Mouse (Mus musculus): ENCODE data around the gene Hspa12b. TPM values are rescaled to one million over a fixed set of nuclear protein-coding genes. Genes with fewer than 3 reads are reported as not detected.
"Not testable (repeated sequence)": the region's sequence is repeated elsewhere in the genome, so short reads cannot be mapped to it uniquely, and the experiment has no call there.

Hspa12b gene
- polyA plus RNA-seq, 1 experiment from 2014 or later, result 6.0 TPM

- no peaks in the 10 kb centered on the region for H3K9me3 ChIP-seq (replicated peaks)
- no peak for ATAC-seq (ENCODE audit: low FRiP score)
- H3K9ac ChIP-seq (replicated peaks), result no peak overlapping the region
- no peaks in the 10 kb centered on the region for H3K36me3 ChIP-seq
- no peaks in the 10 kb centered on the region for H3K27me3 ChIP-seq (replicated peaks)
- H3K27ac ChIP-seq (replicated peaks), result no peak overlapping the region
- no peak overlapping the region for H3K4me3 ChIP-seq (replicated peaks)
- no peak overlapping the region for H3K4me2 ChIP-seq
- no peaks in the 10 kb centered on the region for H3K4me1 ChIP-seq
- WGBS, result 87% methylated on average over 4 of the region's 4 CpGs
Measured at GRCm38 (mm10) chr2:131104021-131104420, 23.1 kb upstream of the Hspa12b start.

DNA sequence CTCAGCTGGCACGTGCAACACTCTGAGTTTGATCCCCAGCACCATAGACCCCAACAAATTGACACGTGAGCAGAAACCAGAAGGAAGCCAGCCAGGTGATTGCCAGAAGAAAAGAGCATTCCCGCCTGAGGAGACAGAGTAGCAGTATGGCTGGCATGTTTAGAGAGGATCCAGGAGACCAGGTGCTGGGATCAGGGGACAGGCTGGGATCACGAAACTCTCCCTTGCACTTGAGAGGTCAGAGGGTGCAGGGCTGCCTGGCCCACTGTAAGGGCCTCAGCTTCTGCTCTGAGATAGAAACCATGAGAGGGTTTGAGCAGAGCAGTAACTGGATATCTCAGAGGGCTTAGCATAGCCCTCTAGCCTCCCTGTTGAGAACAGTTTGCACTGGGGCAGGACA, 22.0 kb upstream of the Hspa12b start:
- not testable (repeated sequence) for H3K9me3 ChIP-seq (replicated peaks); H3K4me1 ChIP-seq; H3K36me3 ChIP-seq; H3K27ac ChIP-seq (replicated peaks); ATAC-seq (ENCODE audit: low FRiP score); H3K4me2 ChIP-seq; H3K27me3 ChIP-seq (replicated peaks); H3K4me3 ChIP-seq (replicated peaks); H3K9ac ChIP-seq (replicated peaks)
- 76% methylated on average over 4 of the region's 4 CpGs for WGBS

DNA sequence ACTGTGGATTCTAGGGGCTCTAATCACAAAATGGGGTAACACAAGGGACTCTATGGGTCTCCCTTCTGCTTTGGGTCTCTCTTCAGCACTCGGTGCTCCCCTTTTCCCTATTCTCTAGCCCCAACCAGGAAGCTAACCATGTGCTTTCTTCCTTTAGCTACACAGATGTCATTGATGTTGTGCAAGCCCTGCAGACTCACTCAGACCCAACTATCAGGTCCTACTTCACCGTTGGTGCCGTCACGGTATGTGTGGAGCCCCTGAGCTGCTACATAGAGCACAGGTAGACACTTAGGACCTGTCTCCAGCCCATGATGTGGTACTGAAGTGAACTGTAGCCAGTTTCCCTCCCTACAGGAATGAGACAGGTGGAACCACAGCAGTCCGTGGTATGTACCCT, 21.1 kb upstream of the Hspa12b start:
- 89% methylated on average over 5 of the region's 5 CpGs for WGBS
- no peaks in the 10 kb centered on the region for H3K4me1 ChIP-seq
- H3K4me3 ChIP-seq (replicated peaks), result no peak overlapping the region
- H3K27me3 ChIP-seq (replicated peaks), result no peaks in the 10 kb centered on the region
- no peak overlapping the region for H3K4me2 ChIP-seq
- H3K9me3 ChIP-seq (replicated peaks), result no peaks in the 10 kb centered on the region
- H3K36me3 ChIP-seq, result no peaks in the 10 kb centered on the region
- no peak overlapping the region for H3K27ac ChIP-seq (replicated peaks)
- ATAC-seq (ENCODE audit: low FRiP score), result no peak
- H3K9ac ChIP-seq (replicated peaks), result no peak overlapping the region

- Histone ChIP-seq H3K27me3 (replicated peaks) (no peaks in the 10 kb centered on the region), H3K9me3 (replicated peaks) (no peaks in the 10 kb centered on the region), H3K9ac (replicated peaks) (no peak overlapping the region), H3K4me2 (no peak overlapping the region), H3K4me3 (replicated peaks) (no peak overlapping the region), H3K27ac (replicated peaks) (no peak overlapping the region), H3K4me1 (no peaks in the 10 kb centered on the region), H3K36me3 (no peaks in the 10 kb centered on the region)
- WGBS, result 72% methylated on average over 1 of the region's 2 CpGs
- ATAC-seq (ENCODE audit: low FRiP score), result no peak
Measured at GRCm38 (mm10) chr2:131118968-131119574, 8.0 kb upstream of the Hspa12b start.

GRCm38 (mm10) chr2:131124166-131124565, 2.9 kb upstream of the Hspa12b start:
- H3K9ac ChIP-seq (replicated peaks), result no peak overlapping the region
- H3K27ac ChIP-seq (replicated peaks), result no peak overlapping the region
- ATAC-seq (ENCODE audit: low FRiP score), result no peak
- no peak overlapping the region for H3K4me3 ChIP-seq (replicated peaks)
- H3K36me3 ChIP-seq, result no peaks in the 10 kb centered on the region
- 0 out of 2 replicates have a peak, but pooled peaks cover 3% of the 10 kb centered on the region for H3K27me3 ChIP-seq (replicated peaks)
- no peaks in the 10 kb centered on the region for H3K9me3 ChIP-seq (replicated peaks)
- H3K4me1 ChIP-seq, result peaks cover 15% of the 10 kb centered on the region
- WGBS, result 68% methylated on average over 3 of the region's 3 CpGs
- no peak overlapping the region for H3K4me2 ChIP-seq

DNA sequence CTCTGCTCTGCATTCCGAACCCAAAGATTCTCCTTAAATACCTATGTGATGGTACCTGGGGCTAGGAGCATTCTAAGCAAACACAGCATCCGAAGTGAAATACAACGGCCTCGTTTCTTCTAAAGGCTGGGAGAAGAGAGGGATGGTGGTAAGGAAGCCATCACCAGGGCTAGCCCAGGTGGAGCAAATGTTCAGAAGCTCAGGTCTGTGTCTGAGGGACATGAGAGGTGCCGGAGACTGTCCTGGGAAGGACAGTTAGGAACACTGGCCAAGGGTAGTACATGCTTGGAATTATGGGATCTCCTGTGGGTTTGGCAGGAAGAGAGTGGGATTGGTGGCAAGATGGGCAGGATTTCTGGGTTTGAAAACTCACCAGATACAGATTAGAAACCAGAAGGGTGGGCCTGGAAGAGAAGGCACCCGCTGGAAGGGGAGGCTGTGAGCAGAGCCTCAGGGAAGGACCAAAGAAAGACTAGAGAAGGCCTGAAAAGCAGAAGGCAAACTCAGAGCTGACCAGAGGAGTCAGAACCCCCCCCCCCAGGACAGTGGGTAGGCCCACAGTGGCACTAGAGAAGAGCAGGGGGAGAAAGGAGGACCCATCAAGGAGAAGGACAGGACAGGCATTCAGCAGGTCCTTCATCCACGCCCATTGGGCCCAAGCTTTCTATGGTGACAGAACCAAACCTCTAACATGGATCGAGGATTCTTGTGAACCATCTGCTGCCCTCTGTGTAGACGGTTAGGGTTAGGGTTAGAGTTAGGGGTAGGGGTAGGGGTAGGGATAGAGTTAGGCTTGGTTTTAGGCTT, 1.7 kb upstream of the Hspa12b start:
- Histone ChIP-seq H3K36me3 (no peaks in the 10 kb centered on the region), H3K4me2 (no peak overlapping the region), H3K27ac (replicated peaks) (no peak overlapping the region), H3K27me3 (replicated peaks) (0 out of 2 replicates have a peak, but pooled peaks cover 3% of the 10 kb centered on the region), H3K4me1 (peaks cover 15% of the 10 kb centered on the region), H3K9me3 (replicated peaks) (no peaks in the 10 kb centered on the region), H3K9ac (replicated peaks) (no peak overlapping the region), H3K4me3 (replicated peaks) (no peak overlapping the region)
- no peak for ATAC-seq (ENCODE audit: low FRiP score)
- WGBS, result 94% methylated on average over 9 of the region's 9 CpGs

GRCm38 (mm10) chr2:131125964-131126815, 890 bp upstream of the Hspa12b start:
- Histone ChIP-seq H3K27ac (replicated peaks) (no peak overlapping the region), H3K36me3 (no peaks in the 10 kb centered on the region), H3K4me1 (peaks cover 15% of the 10 kb centered on the region), H3K4me2 (no peak overlapping the region), H3K27me3 (replicated peaks) (0 out of 2 replicates have a peak, but pooled peaks cover 3% of the 10 kb centered on the region), H3K9ac (replicated peaks) (no peak overlapping the region), H3K9me3 (replicated peaks) (no peaks in the 10 kb centered on the region), H3K4me3 (replicated peaks) (no peak overlapping the region)
- 48% methylated on average over 9 of the region's 9 CpGs for WGBS
- no peak for ATAC-seq (ENCODE audit: low FRiP score)

GRCm38 (mm10) chr2:131128211-131128610, 1.1 kb downstream of the Hspa12b start:
- WGBS, result 86% methylated on average over 5 of the region's 5 CpGs
- Histone ChIP-seq H3K9me3 (replicated peaks) (no peaks in the 10 kb centered on the region), H3K27ac (replicated peaks) (no peak overlapping the region), H3K4me2 (peak overlapping the region; percentile 78), H3K36me3 (no peaks in the 10 kb centered on the region), H3K4me3 (replicated peaks) (peak overlapping the region; percentile 44), H3K27me3 (replicated peaks) (0 out of 2 replicates have a peak, but pooled peaks cover 3% of the 10 kb centered on the region), H3K4me1 (peaks cover 15% of the 10 kb centered on the region), H3K9ac (replicated peaks) (no peak overlapping the region)
- no peak for ATAC-seq (ENCODE audit: low FRiP score)

- Histone ChIP-seq H3K4me1 (peaks cover 15% of the 10 kb centered on the region), H3K36me3 (no peaks in the 10 kb centered on the region), H3K4me3 (replicated peaks) (peak overlapping the region; percentile 44; the same call in 1 of the 2 replicates), H3K27me3 (replicated peaks) (0 out of 2 replicates have a peak, but pooled peaks cover 3% of the 10 kb centered on the region), H3K27ac (replicated peaks) (no peak overlapping the region), H3K9ac (replicated peaks) (no peak overlapping the region), H3K4me2 (peak overlapping the region; percentile 78; the same call in 1 of the 2 replicates), H3K9me3 (replicated peaks) (no peaks in the 10 kb centered on the region)
- WGBS, result 82% methylated on average over 3 of the region's 3 CpGs
- no peak for ATAC-seq (ENCODE audit: low FRiP score)
Measured at GRCm38 (mm10) chr2:131128636-131129157, 1.6 kb downstream of the Hspa12b start.

GRCm38 (mm10) chr2:131129836-131130235, 2.8 kb downstream of the Hspa12b start:
- Histone ChIP-seq H3K4me3 (replicated peaks) (no peak overlapping the region), H3K4me2 (no peak overlapping the region), H3K9me3 (replicated peaks) (no peaks in the 10 kb centered on the region), H3K4me1 (peaks cover 15% of the 10 kb centered on the region), H3K36me3 (no peaks in the 10 kb centered on the region), H3K9ac (replicated peaks) (no peak overlapping the region), H3K27me3 (replicated peaks) (0 out of 2 replicates have a peak, but pooled peaks cover 3% of the 10 kb centered on the region), H3K27ac (replicated peaks) (no peak overlapping the region)
- ATAC-seq (ENCODE audit: low FRiP score), result no peak
- WGBS, result 84% methylated on average over 5 of the region's 5 CpGs

DNA sequence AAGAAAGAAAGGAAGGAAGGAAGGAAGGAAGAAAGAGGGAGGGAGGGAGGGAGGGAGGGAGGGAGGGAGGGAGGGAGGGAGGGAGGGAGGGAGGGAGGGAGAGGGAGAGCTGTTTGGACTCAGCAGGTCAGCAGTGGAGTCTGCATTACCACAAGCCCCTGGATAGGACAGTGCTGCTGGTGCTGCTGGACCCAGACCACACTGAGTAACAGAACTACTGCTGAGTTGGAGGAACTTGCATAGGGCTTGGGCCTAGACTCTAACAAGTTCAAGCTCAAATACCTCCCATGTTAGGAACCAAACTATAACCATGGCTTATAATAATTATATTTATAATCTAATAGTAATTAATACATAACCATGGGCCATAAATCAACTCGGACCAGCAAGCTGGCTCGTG, 3.8 kb downstream of the Hspa12b start:
- H3K9me3 ChIP-seq (replicated peaks), result no peaks in the 10 kb centered on the region
- peaks cover 15% of the 10 kb centered on the region for H3K4me1 ChIP-seq
- WGBS, result 73% methylated on average over 2 of the region's 2 CpGs
- no peaks in the 10 kb centered on the region for H3K36me3 ChIP-seq
- no peak for ATAC-seq (ENCODE audit: low FRiP score)
- H3K9ac ChIP-seq (replicated peaks), result no peak overlapping the region
- H3K27ac ChIP-seq (replicated peaks), result no peak overlapping the region
- H3K4me3 ChIP-seq (replicated peaks), result no peak overlapping the region
- no peak overlapping the region for H3K4me2 ChIP-seq
- 0 out of 2 replicates have a peak, but pooled peaks cover 3% of the 10 kb centered on the region for H3K27me3 ChIP-seq (replicated peaks)
